Mouse (Mus musculus) liver, embryonic 12.5 days (tissue): ENCODE measurements around the gene Lypd4. TPM values are rescaled to one million over a fixed set of nuclear protein-coding genes. Genes with fewer than 3 reads are reported as not detected.
"Not testable (repeated sequence)": the region's sequence is repeated elsewhere in the genome, so short reads cannot be mapped to it uniquely, and the experiment has no call there.

Experiments used
- ATAC-seq: fragments of 200-750 bp; cut with Nextera tagmentation; 2 replicates; pipeline ENCODE4 v1.8.0; 2017; ENCODE audit warnings: moderate number of reproducible peaks, mild to moderate bottlenecking, moderate library complexity
- H3K27ac ChIP-seq: fragments of 300-500 bp; sonication (generic); 2 replicates; pipeline ENCODE4 v1.5.1; 2016; ENCODE audit warnings: mild to moderate bottlenecking
- H3K27me3 ChIP-seq: fragments of 300-500 bp; sonication (generic); replicated peaks from 2 replicates; pipeline ENCODE4 v1.6.1; 2016; ENCODE audit warnings: mild to moderate bottlenecking, moderate library complexity
- H3K36me3 ChIP-seq: fragments of 300-500 bp; sonication (generic); 2 replicates; pipeline ENCODE4 v1.6.1; 2016; ENCODE audit warnings: mild to moderate bottlenecking, moderate library complexity
- H3K4me1 ChIP-seq: fragments of 300-500 bp; sonication (generic); 2 replicates; pipeline ENCODE4 v1.6.1; 2016
- H3K4me2 ChIP-seq: fragments of 300-500 bp; sonication (generic); 2 replicates; pipeline ENCODE4 v1.6.1; 2016; ENCODE audit warnings: mild to moderate bottlenecking, moderate library complexity
- H3K4me3 ChIP-seq: fragments of 300-500 bp; sonication (generic); 2 replicates; pipeline ENCODE4 v1.5.1; 2016; ENCODE audit warnings: mild to moderate bottlenecking, moderate library complexity
- H3K9ac ChIP-seq: fragments of 300-500 bp; sonication (generic); 2 replicates; pipeline ENCODE4 v1.6.1; 2016; ENCODE audit warnings: mild to moderate bottlenecking, moderate library complexity
- H3K9me3 ChIP-seq: fragments of 300-500 bp; sonication (generic); replicated peaks from 2 replicates; pipeline ENCODE4 v1.6.1; 2016; ENCODE audit warnings: mild to moderate bottlenecking, moderate library complexity
- WGBS: fragments of 180-500 bp; shearing (Covaris S2); methylation state at CpG from one replicate; pipeline ENCODE4 v1.1.7; 2016; ENCODE audit not compliant: insufficient replicate concordance; 5-methylcytosine and 5-hydroxymethylcytosine counted together
- polyA plus RNA-seq: library from polyadenylated mRNA; unstranded; fragments of >200 nt; fragmentation: Nextera tagmentation; extraction: Ambion mirVana; gene quantifications from 2 replicates; pipeline ENCODE4 v1.2.1, GENCODE M21; 2016

The Lypd4 gene
- polyA plus RNA-seq, 1 experiment from 2014 or later = not detected

- Histone ChIP-seq H3K4me2 (no peak overlapping the region), H3K4me1 (peaks cover 11% of the 10 kb centered on the region), H3K27me3 (no peaks in the 10 kb centered on the region; the same call in 1 of the 2 replicates), H3K36me3 (no peaks in the 10 kb centered on the region), H3K27ac (no peak overlapping the region), H3K9me3 (no peaks in the 10 kb centered on the region), H3K4me3 (no peak overlapping the region), H3K9ac (no peak overlapping the region)
- 42% methylated on average over 3 of the region's 3 CpGs for WGBS
- no peak for ATAC-seq
These were observed 29.4 kb downstream of the Lypd4 start for GRCm38 (mm10) chr7:24840331-24840730.

DNA sequence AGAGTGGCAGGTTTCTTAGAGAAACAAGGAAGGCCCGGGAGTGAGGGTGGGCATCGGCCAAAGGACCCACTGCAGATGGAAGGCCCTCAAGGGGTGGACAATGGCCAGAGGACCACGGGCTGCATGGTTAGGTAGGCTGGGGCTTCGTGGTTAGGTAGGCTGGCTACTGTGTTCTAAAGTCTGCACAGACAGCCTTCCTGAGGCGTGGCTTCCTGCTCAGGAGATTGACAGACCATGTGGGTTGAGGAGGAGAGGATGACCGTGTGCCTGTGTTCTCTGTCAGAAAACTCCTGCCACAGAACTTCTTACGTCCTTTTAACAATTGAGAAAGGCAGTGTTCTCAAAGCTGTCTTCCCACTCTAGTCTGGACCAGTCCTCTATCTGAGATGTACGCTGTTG is 30.3 kb downstream of the Lypd4 start:
- 42% methylated on average over 8 of the region's 8 CpGs for WGBS
- H3K4me1 ChIP-seq = 0 out of 2 replicates have a peak, but pooled peaks cover 8% of the 10 kb centered on the region
- H3K4me2 ChIP-seq = no peak overlapping the region
- H3K4me3 ChIP-seq = no peak overlapping the region
- H3K27me3 ChIP-seq = no peaks in the 10 kb centered on the region; the same call in 1 of the 2 replicates
- H3K9ac ChIP-seq = no peak overlapping the region
- no peaks in the 10 kb centered on the region for H3K9me3 ChIP-seq
- H3K36me3 ChIP-seq = no peaks in the 10 kb centered on the region
- H3K27ac ChIP-seq = no peak overlapping the region
- peak; percentile 21; the same call in 1 of the 2 replicates for ATAC-seq

- H3K36me3 ChIP-seq, H3K4me1 ChIP-seq, H3K27ac ChIP-seq, H3K4me3 ChIP-seq, H3K4me2 ChIP-seq, H3K27me3 ChIP-seq, H3K9me3 ChIP-seq, H3K9ac ChIP-seq: not testable (repeated sequence)
- 44% methylated on average over 13 of the region's 13 CpGs for WGBS
- peak; percentile 30; the same call in 1 of the 2 replicates for ATAC-seq
These were observed 30.9 kb downstream of the Lypd4 start for GRCm38 (mm10) chr7:24838732-24839409.

DNA sequence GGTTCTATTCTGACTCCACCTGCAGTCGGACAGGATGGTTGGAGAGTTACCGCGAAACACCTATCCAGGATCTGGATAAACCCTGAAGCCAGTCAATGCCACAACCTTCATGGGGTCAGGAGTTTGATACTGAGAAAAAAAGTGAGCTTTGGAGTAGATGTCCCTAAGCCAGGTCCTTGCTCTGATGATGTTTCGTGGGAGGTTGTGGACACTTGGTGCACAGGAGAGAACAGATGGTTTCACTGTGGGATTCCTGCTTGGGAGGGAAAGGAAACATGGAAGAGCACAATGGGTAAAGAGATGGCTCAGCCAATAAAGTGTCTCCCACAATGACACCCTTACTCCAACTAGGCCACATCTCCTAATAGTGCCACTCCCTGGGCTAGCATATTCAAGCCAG is 42.6 kb downstream of the Lypd4 start:
- WGBS = 79% methylated on average over 4 of the region's 4 CpGs
- Histone ChIP-seq H3K9ac (no peak overlapping the region), H3K4me2 (no peak overlapping the region), H3K27ac (no peak overlapping the region), H3K4me3 (no peak overlapping the region), H3K36me3 (no peaks in the 10 kb centered on the region), H3K4me1 (no peaks in the 10 kb centered on the region), H3K9me3 (no peaks in the 10 kb centered on the region), H3K27me3 (no peaks in the 10 kb centered on the region; the same call in 1 of the 2 replicates)
- no peak for ATAC-seq

- H3K4me3 ChIP-seq = no peak overlapping the region
- 26% methylated on average over 7 of the region's 7 CpGs for WGBS
- H3K9me3 ChIP-seq = no peaks in the 10 kb centered on the region
- no peaks in the 10 kb centered on the region for H3K4me1 ChIP-seq
- no peaks in the 10 kb centered on the region; the same call in 1 of the 2 replicates for H3K27me3 ChIP-seq
- H3K4me2 ChIP-seq = no peak overlapping the region
- no peaks in the 10 kb centered on the region for H3K36me3 ChIP-seq
- H3K27ac ChIP-seq = no peak overlapping the region
- ATAC-seq = no peak
- H3K9ac ChIP-seq = no peak overlapping the region
These were observed 45.3 kb downstream of the Lypd4 start for GRCm38 (mm10) chr7:24824452-24824851.

DNA sequence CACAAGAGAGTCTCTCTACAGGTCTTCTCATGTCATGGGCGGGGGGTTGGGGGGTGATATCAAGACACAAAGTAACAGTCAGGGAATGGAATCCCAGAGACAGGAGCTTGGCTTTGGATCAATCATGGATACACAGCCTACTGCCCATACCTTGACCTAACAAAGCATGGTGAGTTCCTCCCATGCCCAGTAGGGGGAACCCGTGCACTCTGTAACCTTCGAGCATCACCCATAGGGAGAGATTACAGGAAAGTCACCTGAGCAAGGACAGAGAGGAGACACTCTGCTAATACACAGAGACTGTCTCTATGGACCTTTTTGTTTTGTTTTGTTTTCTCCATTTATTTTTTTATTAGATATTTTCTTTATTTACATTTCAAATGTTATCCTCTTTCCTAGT is 52.2 kb downstream of the Lypd4 start:
- Histone ChIP-seq H3K36me3 (no peaks in the 10 kb centered on the region), H3K27ac (no peak overlapping the region), H3K9ac (no peak overlapping the region), H3K4me2 (no peak overlapping the region), H3K9me3 (no peaks in the 10 kb centered on the region), H3K4me1 (no peaks in the 10 kb centered on the region), H3K4me3 (no peak overlapping the region), H3K27me3 (no peaks in the 10 kb centered on the region; the same call in 1 of the 2 replicates)
- 3% methylated on average over 3 of the region's 3 CpGs for WGBS
- peak; percentile 57; the same call in 1 of the 2 replicates for ATAC-seq

Other genes starting within 250 kb of the Lypd4 start
- not detected in 2 replicates for gene Lypd3, start 233.4 kb downstream of the Lypd4 start, polyA plus RNA-seq
- not detected in 2 replicates for gene Tex101, start 193.3 kb downstream of the Lypd4 start, polyA plus RNA-seq
- gene BC049730, start 160.7 kb downstream of the Lypd4 start, polyA plus RNA-seq = not detected in 2 replicates
- not detected in 2 replicates for gene Gm4763, start 143.0 kb downstream of the Lypd4 start, polyA plus RNA-seq
- 0.55 and 0.93 TPM in 2 replicates for gene Cd177, start 109.6 kb downstream of the Lypd4 start, polyA plus RNA-seq
- 0.30 and 0.42 TPM in 2 replicates for gene Ceacam10, start 92.7 kb downstream of the Lypd4 start, polyA plus RNA-seq
- gene Gm9844, start 7.7 kb downstream of the Lypd4 start, polyA plus RNA-seq = 3.0 and 3.4 TPM in 2 replicates
- gene Dmrtc2, start 116 bp upstream of the Lypd4 start, polyA plus RNA-seq = not detected in 2 replicates
- 1,803 and 1,813 TPM in 2 replicates for gene Rps19, start 14.4 kb upstream of the Lypd4 start, polyA plus RNA-seq
- 0.12 TPM in 1 of 2 replicates, not detected in the other for gene Cd79a, start 27.4 kb upstream of the Lypd4 start, polyA plus RNA-seq
- gene Arhgef1, start 33.0 kb upstream of the Lypd4 start, polyA plus RNA-seq = 71.9 and 80.4 TPM in 2 replicates
- not detected in 2 replicates for gene Gm4881, start 74.6 kb upstream of the Lypd4 start, polyA plus RNA-seq
- 63.4 and 67.4 TPM in 2 replicates for gene Rabac1, start 102.8 kb upstream of the Lypd4 start, polyA plus RNA-seq
- 0.45 and 0.50 TPM in 2 replicates for gene Atp1a3, start 136.0 kb upstream of the Lypd4 start, polyA plus RNA-seq
- gene Grik5, start 202.4 kb upstream of the Lypd4 start, polyA plus RNA-seq = 2.5 and 3.0 TPM in 2 replicates
- 14.4 and 15.7 TPM in 2 replicates for gene Zfp574, start 202.6 kb upstream of the Lypd4 start, polyA plus RNA-seq